Mouse (Mus musculus) olfactory bulb, adult 2 months (tissue): Measurements from ENCODE around the gene H3f3a.

Experiments used
- CTCF ChIP-seq: fragments of 200-500 bp; IDR thresholded peaks from 2 replicates; pipeline ENCODE4 v1.5.1; 2012; ENCODE audit warnings: low read depth, mild to moderate bottlenecking, low read length, moderate library complexity; ENCODE audit not compliant: insufficient read depth
- POLR2A ChIP-seq: fragments of 200-500 bp; IDR thresholded peaks from 2 replicates; pipeline ENCODE4 v1.6.1; 2012; ENCODE audit warnings: mild to moderate bottlenecking, low read depth, low read length, moderate library complexity; ENCODE audit not compliant: insufficient read depth

- TF ChIP-seq CTCF: peak; percentile 29; the same call in 1 of the 2 replicates
- TF ChIP-seq POLR2A: peak; percentile 16
These were observed 35.9 kb downstream of the H3f3a start for GRCm38 (mm10) chr1:180777660-180778402.
